Mouse (Mus musculus) kidney, postnatal 0 days (tissue): ENCODE data around the gene Ccnd3. TPM values are rescaled to one million over a fixed set of nuclear protein-coding genes. Genes with fewer than 3 reads are reported as not detected.
"Not testable (repeated sequence)": the region's sequence is repeated elsewhere in the genome, so short reads cannot be mapped to it uniquely, and the experiment has no call there.

Experiments used
- ATAC-seq: fragments of 200-750 bp; cut with Nextera tagmentation; replicated peaks from 2 replicates; pipeline ENCODE4 v1.8.0; 2017; ENCODE audit warnings: low read depth, moderate number of reproducible peaks, moderate TSS enrichment, moderate library complexity; ENCODE audit not compliant: low FRiP score
- DNase-seq: peaks from one replicate; pipeline ENCODE4 v3.0.0-alpha.2; 2016; ENCODE audit warnings: low spot score
- H3K27ac ChIP-seq: fragments of 300-500 bp; sonication (generic); 2 replicates; pipeline ENCODE4 v1.5.1; 2014; ENCODE audit warnings: mild to moderate bottlenecking
- H3K27me3 ChIP-seq: fragments of 300-500 bp; sonication (generic); 2 replicates; pipeline ENCODE4 v1.6.1; 2014; ENCODE audit warnings: low read length, mixed read lengths; ENCODE audit not compliant: insufficient read depth
- H3K36me3 ChIP-seq: fragments of 300-500 bp; sonication (generic); 2 replicates; pipeline ENCODE4 v1.6.1; 2014; ENCODE audit warnings: low read length, mixed read lengths; ENCODE audit not compliant: insufficient read depth
- H3K4me1 ChIP-seq: fragments of 300-500 bp; sonication (generic); replicated peaks from 2 replicates; pipeline ENCODE4 v1.6.1; 2014; ENCODE audit warnings: antibody characterized with exemption, low read length, mixed read lengths; ENCODE audit not compliant: insufficient read depth
- H3K4me2 ChIP-seq: fragments of 300-500 bp; sonication (generic); 2 replicates; pipeline ENCODE4 v1.6.1; 2014; ENCODE audit warnings: mild to moderate bottlenecking, low read length, moderate library complexity, mixed read lengths
- H3K4me3 ChIP-seq: fragments of 300-500 bp; sonication (generic); replicated peaks from 2 replicates; pipeline ENCODE4 v1.5.1; 2014; ENCODE audit warnings: low read depth, low read length
- H3K9ac ChIP-seq: fragments of 300-500 bp; sonication (generic); 2 replicates; pipeline ENCODE4 v1.6.1; 2014; ENCODE audit warnings: low read depth, low read length
- H3K9me3 ChIP-seq: fragments of 300-500 bp; sonication (generic); replicated peaks from 2 replicates; pipeline ENCODE4 v1.6.1; 2016; ENCODE audit warnings: low read length, inconsistent platforms, mixed read lengths
- CTCF ChIP-seq: IDR thresholded peaks from 2 replicates; pipeline ENCODE4 v1.5.1; 2016; ENCODE audit warnings: antibody characterized with exemption, low read depth, mild to moderate bottlenecking, moderate library complexity
- WGBS: fragments of 180-500 bp; shearing (Covaris S2); extraction: QIAGEN DNeasy Blood & Tissue Kit; methylation state at CpG from one replicate; pipeline ENCODE4 v1.1.7; 2014; 5-methylcytosine and 5-hydroxymethylcytosine counted together
- polyA plus RNA-seq: library from polyadenylated mRNA; unstranded; fragments of >200 nt; fragmentation: Nextera tagmentation; extraction: Ambion mirVana; gene quantifications from 2 replicates; pipeline ENCODE4 v1.2.1, GENCODE M21; 2015

The Ccnd3 gene
- polyA plus RNA-seq, 1 experiment from 2014 or later = 202 TPM

DNA sequence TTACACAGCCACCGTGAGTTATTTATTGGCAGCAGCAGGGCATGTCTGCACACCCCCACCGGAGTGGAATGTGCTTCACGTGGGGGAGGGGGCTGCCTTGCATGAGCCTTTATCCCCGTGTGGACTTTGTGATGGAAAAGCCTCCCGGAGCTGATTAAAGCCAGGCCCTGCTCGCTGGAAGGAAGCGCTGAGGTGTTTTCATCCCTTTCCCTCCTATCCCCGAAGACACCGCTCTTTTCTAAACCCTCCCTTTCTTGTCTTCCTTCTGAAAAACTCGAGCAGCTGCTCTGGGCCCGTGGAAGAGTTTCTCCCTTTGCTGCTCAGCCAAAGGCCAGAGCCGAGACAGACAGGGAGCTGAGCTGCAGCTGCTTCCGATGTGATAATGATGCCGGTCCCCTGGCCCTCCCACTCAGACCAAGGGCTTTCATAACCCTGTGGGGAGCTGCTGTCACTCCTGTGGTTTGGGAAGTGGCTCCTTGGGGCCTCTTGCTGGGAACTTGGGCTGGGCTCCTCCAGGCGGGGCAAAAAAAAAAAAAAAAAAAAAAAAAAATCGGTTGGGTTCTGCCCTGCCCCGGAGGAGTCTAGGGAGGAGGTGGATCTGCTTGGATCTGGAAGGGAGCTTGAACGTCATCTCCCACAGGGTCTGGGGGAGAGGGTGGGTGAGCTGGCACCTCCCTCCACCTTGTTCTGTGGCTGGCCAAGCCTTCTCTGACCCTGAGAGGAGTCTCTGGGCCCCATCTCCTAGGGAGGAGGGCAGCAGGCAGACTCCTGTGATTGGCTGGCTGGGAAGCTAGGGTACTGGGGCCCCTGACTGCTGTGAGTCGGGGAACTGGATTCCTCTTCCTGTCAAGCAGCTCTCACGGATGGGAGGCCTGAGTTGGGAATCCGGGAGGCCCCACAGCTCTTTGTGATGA is 90.7 kb downstream of the Ccnd3 start:
- 2% methylated on average over 21 of the region's 21 CpGs for WGBS
- peaks cover 22% of the 10 kb centered on the region; the same call in 1 of the 2 replicates for H3K4me1 ChIP-seq
- peak overlapping the region; percentile 72 for H3K9ac ChIP-seq
- DNase-seq (peak; percentile 88), ATAC-seq (peak; percentile 37)
- H3K27me3 ChIP-seq = no peaks in the 10 kb centered on the region
- H3K4me3 ChIP-seq = peak overlapping the region; percentile 75
- TF ChIP-seq CTCF = no peak
- peaks cover 14% of the 10 kb centered on the region; the same call in 1 of the 2 replicates for H3K36me3 ChIP-seq
- no peaks in the 10 kb centered on the region for H3K9me3 ChIP-seq
- peak overlapping the region; percentile 65 for H3K4me2 ChIP-seq
- H3K27ac ChIP-seq = peak overlapping the region; percentile 92

DNA sequence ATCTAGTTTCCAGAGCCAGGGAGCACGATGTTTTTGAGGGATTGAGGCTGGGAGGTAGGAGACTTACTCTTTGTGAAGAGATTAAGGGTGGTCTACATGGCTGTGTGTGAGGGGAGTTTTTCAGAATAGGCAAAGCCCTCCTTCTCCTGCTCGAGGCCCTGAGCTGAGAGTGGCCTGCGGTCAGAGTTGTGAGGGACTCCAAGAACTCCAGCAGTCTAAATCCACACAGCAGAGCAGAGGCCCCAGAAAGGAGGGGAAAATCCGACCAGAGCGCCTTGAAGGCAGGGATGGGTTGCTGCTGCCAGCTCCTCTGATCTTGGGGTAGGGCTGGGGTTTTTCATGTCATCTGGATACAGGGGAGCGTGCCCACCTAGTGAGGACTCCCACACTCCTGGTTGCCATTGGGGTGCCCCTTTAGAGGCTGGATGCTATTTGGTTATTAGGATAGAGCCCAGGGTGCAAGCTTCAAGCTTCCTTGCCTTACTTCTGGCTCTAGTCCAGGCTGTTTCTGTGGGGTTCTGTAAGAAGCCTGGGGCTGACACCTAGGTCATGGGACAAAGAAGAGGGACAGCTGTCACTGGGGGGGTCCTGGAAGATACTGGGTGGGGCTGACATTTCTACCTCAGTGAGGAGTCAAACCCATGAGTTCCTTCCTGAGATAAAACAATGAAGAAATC is 91.4 kb downstream of the Ccnd3 start:
- peak overlapping the region; percentile 65 for H3K4me2 ChIP-seq
- H3K4me1 ChIP-seq = peaks cover 22% of the 10 kb centered on the region; the same call in 1 of the 2 replicates
- TF ChIP-seq CTCF = no peak
- no peaks in the 10 kb centered on the region for H3K27me3 ChIP-seq
- WGBS = 33% methylated on average over 6 of the region's 6 CpGs
- no peaks in the 10 kb centered on the region for H3K9me3 ChIP-seq
- H3K9ac ChIP-seq = peak overlapping the region; percentile 72
- no peak for ATAC-seq
- peaks cover 17% of the 10 kb centered on the region for H3K36me3 ChIP-seq
- H3K4me3 ChIP-seq = peak overlapping the region; percentile 75
- DNase-seq = no peak
- H3K27ac ChIP-seq = peak overlapping the region; percentile 92

DNA sequence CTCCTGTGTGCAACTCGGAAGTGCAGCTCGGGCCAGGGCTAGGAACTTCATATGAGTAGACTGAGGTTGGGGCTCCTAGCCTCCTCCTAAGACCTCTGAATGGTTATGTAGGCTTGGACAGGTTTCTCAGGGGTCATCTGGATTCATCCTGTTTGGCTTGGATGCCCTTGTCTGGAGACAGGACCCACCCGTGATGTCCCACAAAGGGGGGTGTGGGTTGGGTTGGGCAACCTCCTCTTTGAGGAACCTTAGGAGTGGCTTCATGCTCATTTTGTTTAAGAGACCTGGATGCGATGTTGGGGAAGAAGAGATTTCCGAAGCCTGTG is 92.0 kb downstream of the Ccnd3 start:
- H3K4me3 ChIP-seq = no peak overlapping the region
- peaks cover 22% of the 10 kb centered on the region; the same call in 1 of the 2 replicates for H3K4me1 ChIP-seq
- peaks cover 22% of the 10 kb centered on the region for H3K36me3 ChIP-seq
- ATAC-seq (no peak), DNase-seq (no peak)
- no peaks in the 10 kb centered on the region for H3K27me3 ChIP-seq
- TF ChIP-seq CTCF = no peak
- no peak overlapping the region for H3K9ac ChIP-seq
- peak overlapping the region; percentile 92 for H3K27ac ChIP-seq
- H3K4me2 ChIP-seq = peak overlapping the region; percentile 65
- 64% methylated on average over 5 of the region's 5 CpGs for WGBS
- H3K9me3 ChIP-seq = no peaks in the 10 kb centered on the region

DNA sequence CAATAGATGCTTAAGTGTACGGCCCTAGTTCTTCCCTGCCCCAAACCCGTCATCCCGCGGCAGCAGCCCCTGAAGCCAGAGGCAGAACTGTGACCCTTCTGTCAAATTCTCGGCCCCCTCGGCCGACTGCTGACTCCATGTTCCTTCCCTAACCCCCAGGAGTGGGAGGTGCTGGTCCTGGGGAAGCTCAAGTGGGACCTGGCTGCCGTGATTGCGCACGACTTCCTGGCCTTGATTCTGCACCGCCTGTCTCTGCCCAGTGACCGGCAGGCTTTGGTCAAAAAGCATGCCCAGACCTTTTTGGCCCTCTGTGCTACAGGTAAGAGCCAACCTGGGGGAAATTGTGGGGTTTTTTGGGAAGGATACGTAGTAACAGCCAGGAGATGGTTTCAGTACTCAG is 92.4 kb downstream of the Ccnd3 start:
- H3K4me2 ChIP-seq = peak overlapping the region; percentile 65; the same call in 1 of the 2 replicates
- TF ChIP-seq CTCF = no peak
- WGBS = 53% methylated on average over 13 of the region's 13 CpGs
- H3K9me3 ChIP-seq = no peaks in the 10 kb centered on the region
- peak overlapping the region; percentile 54 for H3K27ac ChIP-seq
- H3K9ac ChIP-seq = peak overlapping the region; percentile 42; the same call in 1 of the 2 replicates
- H3K36me3 ChIP-seq = peaks cover 27% of the 10 kb centered on the region
- peaks cover 22% of the 10 kb centered on the region; the same call in 1 of the 2 replicates for H3K4me1 ChIP-seq
- no peak for DNase-seq
- no peak overlapping the region for H3K4me3 ChIP-seq
- no peaks in the 10 kb centered on the region for H3K27me3 ChIP-seq
- ATAC-seq = no peak

DNA sequence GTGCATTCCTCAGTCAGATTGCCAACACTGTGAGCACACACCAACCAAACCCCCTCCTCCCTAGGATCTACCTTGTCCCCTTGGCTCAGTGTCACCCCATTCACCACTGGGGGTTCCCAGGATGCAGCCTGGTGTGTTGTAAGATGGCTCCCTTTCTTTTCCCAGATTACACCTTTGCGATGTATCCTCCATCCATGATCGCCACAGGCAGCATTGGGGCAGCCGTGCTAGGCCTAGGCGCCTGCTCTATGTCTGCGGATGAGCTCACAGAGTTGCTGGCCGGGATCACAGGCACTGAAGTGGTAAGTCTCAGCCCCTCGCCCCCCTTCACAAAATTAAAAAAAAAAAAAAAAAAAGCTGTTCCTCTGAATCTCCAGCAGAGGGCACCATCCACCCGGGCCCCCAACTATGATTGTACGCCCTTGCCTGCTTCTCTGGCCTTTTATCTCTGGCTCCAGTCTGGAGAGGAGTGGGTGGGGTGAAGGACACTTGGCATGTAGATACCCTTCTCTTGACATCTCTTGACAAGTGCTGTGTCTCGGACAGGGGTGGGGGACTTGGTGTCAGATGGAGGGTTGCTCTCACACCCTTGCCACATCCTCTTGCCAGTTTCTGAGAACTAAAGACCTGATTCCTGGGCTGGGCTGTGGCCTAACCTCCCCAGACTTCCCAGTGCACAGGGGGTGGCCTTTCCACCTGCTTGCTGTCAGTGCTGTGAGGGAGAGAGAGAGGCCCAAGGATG is 93.2 kb downstream of the Ccnd3 start:
- no peaks in the 10 kb centered on the region for H3K9me3 ChIP-seq
- peaks cover 31% of the 10 kb centered on the region for H3K36me3 ChIP-seq
- peaks cover 22% of the 10 kb centered on the region; the same call in 1 of the 2 replicates for H3K4me1 ChIP-seq
- H3K4me3 ChIP-seq = no peak overlapping the region
- peak; percentile 15; the same call in 1 of the 2 replicates for ATAC-seq
- peak; percentile 79 for DNase-seq
- TF ChIP-seq CTCF = peak; percentile 83
- no peak overlapping the region for H3K9ac ChIP-seq
- peak overlapping the region; percentile 54 for H3K27ac ChIP-seq
- whole genome bisulfite sequencing = 25% methylated on average over 10 of the region's 10 CpGs
- no peak overlapping the region for H3K4me2 ChIP-seq
- no peaks in the 10 kb centered on the region for H3K27me3 ChIP-seq

DNA sequence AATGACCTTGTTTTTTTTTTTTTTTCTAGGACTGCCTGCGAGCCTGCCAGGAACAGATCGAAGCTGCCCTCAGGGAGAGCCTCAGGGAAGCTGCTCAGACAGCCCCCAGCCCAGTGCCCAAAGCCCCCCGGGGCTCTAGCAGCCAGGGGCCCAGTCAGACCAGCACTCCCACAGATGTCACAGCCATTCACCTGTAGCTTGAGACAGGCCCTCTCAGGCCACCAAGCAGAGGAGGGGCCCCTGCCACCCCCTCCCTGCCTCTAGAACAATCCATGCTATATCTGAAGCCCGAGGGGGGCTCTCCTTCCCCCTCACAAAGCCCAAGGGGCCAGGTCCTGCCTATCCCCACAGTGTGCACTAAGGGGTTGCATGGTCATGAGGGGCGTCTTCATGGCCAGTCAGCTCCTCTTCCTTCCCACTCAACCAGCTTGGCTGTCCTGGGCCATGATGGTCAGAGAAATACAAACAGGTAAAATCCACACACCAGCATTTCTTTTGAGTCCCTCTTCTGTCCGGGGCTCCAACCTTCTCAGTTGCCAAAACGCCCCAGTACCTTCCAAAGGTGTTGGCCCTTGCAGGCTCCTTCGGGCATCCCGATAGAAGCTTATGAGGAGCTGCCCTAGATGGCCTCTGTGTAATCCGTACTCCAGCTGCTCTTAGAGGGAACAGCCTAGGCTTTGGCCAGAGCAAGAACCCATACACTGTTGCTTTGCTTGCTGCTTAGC is 93.9 kb downstream of the Ccnd3 start:
- H3K36me3 ChIP-seq = peaks cover 34% of the 10 kb centered on the region
- not testable (repeated sequence) for DNase-seq, H3K27me3 ChIP-seq, ATAC-seq, H3K9ac ChIP-seq, H3K9me3 ChIP-seq, H3K4me3 ChIP-seq, H3K4me2 ChIP-seq
- 72% methylated on average over 9 of the region's 10 CpGs for WGBS
- H3K27ac ChIP-seq = peak overlapping the region; percentile 6; the same call in 1 of the 2 replicates
- H3K4me1 ChIP-seq = peaks cover 22% of the 10 kb centered on the region; the same call in 1 of the 2 replicates
